Mouse (Mus musculus) CD4-positive, CD25-positive, alpha-beta regulatory T cell, adult 9 weeks (primary cell): ENCODE data around the gene Cxcl10. TPM values are rescaled to one million over a fixed set of nuclear protein-coding genes. Genes with fewer than 3 reads are reported as not detected.

Experiments used
- polyA plus RNA-seq: library from polyadenylated mRNA; unstranded; fragments of 100-300 nt; shearing (Covaris generic); gene quantifications from one replicate; pipeline ENCODE4 v1.2.1, GENCODE M21; 2017

Gene Cxcl10
- polyA plus RNA-seq = 16.9 TPM

DNA sequence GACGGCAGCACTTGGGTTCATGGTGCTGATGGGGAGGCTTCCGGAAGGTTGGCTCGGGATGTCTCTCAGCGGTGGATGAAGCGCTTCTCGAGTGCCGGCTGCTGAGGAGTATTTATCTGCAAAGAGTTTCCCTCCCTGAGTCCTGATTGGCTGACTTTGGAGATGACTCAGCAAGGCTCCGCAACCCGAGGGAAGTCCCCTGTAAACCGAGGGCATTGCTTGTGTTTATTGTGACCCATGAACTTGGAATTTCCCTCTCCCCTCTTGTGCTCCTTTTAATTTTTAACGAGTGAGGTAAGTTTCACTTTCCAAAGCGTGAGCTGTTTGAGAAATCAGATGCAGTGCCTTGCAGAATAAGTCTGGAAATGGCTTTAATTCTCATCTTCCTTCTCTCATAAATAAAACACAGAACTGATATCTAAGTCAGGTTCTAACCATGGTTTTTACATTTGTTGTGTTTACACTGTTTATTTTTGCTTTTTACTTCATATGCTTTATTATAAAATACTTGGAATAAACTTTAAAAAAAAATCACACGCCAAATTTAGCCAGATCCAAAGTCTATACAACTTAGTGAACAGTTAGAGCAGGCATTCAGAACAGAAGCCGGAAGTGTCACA lies at the start of gene Cxcl10:
Cxcl10 (minus strand) TSS at position 96 of the 620 bp plus-strand sequence.

DNA sequence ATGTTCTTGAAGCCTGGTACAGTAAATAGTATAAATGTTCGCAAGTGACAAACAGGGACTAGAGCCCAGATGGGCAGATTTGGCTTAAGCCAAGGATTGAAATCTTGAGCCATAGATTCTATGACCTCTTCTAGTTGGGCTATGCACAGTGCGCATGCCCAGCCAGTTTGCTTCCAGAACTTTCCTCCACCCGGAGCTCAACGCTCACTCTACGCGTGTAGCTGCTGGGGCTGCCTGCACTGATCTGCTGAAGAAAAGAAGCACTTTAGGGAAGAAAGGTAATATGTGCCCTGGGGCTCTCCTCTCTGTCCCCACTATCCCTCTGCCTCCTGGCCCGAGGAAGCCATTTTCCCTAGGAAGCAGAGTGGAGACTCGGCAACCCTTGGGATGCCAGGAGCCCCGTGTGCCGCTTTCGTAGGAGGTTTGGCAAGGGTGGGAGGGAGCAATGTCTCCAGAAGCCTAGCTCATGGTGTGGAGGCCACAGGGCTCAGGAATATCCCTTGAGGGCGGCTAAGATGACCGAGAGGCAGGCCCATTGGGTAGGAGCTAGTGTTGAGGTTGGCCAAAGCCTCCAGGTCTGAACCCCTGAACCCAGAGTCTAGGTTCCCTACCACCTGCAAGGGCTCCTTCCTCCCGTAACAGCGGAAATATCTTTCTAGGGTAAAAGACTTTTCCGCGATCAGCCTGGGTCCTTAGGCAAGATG lies 16.9 kb downstream of the Cxcl10 start, which contains the start of gene Art3:
Art3 (plus strand) TSS at position 193 of the 704 bp plus-strand sequence.

DNA sequence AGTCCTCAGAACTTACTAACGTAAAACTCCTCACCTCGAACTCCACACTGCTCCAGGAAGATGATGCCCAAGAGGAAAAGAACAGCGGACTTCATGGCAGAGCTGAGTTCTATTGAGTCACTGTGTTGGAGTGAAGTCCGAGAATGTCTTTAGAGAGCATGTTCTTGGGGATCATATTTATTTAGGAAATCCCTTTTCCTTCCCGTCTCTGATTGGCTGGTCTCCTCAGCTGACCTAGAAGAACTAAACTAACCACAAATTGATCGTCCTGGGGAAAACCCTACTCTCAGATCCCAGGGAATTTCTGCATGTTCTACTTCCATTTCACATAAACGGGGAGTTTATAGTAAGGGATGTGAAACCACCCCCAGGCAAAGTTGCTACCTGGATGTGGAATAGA lies 20.8 kb downstream of the Cxcl10 start, which contains the start of gene Cxcl9:
Cxcl9 (minus strand) TSS at position 151 of the 400 bp plus-strand sequence.

DNA sequence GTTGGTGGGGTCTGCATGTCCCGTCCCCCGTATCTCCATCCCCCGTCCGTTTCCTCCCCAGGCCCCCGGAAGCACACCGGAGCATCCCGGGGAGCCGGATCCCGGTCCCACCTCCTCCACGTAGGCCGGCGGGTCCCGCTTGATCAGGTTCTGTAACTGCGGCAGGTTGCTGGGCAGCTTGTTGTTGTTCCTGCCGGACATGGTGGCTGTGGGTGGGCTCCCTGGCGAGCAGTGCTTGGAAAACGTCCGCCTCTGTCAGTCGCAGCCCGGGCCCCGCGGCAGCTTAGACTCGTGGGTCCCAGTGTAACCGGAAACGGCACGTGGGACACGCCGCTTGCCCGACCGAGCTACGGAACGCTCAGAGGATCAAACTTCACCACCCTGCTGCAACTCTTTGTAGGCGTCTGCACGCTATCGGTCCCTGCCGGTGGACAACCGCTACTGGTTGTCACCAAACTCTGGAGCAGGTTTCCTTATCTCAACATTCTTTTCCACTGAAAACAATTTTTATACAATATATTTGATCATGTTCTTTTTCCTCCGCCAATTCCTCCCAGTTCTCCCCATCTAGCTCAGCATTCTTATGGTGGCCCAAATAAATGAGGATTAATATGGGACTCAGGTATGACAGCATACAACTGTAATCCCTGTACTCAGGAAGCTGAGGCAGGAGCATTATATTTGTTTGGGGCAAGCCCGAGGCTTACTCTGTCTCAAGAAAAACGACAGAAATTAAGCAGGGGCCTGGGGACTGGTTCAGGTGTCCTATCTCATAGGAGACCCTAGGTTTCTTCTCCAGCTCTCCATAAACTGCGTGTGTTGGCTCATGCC lies 38.8 kb downstream of the Cxcl10 start, which contains the start of gene Sdad1:
Sdad1 (minus strand) TSS at position 799 of the 831 bp plus-strand sequence.

Other genes starting within 250 kb of the Cxcl10 start
- 68.7 TPM for gene Uso1, start 211.0 kb downstream of the Cxcl10 start, polyA plus RNA-seq
- gene U90926, start 133.5 kb downstream of the Cxcl10 start, polyA plus RNA-seq = not detected
- 0.51 TPM for gene Ppef2, start 92.6 kb downstream of the Cxcl10 start, polyA plus RNA-seq
- gene Naaa, start 70.7 kb downstream of the Cxcl10 start, polyA plus RNA-seq = 11.8 TPM
- 70.1 TPM for gene Sdad1, start 38.4 kb downstream of the Cxcl10 start, polyA plus RNA-seq
- gene Cxcl9, start 20.8 kb downstream of the Cxcl10 start, polyA plus RNA-seq = 0.12 TPM
- gene Art3, start 17.1 kb downstream of the Cxcl10 start, polyA plus RNA-seq = 8.7 TPM
- gene Nup54, start 86.3 kb upstream of the Cxcl10 start, polyA plus RNA-seq = 53.3 TPM
- 11.9 TPM for gene Scarb2, start 157.9 kb upstream of the Cxcl10 start, polyA plus RNA-seq
- not detected for gene Fam47e, start 206.2 kb upstream of the Cxcl10 start, polyA plus RNA-seq